Mouse (Mus musculus) kidney, adult 2 months (tissue): ENCODE data around the gene Akap11.

Source experiments
- CTCF ChIP-seq: fragments of 200-500 bp; conservative IDR thresholded peaks from 2 replicates; pipeline ENCODE4 v1.5.1; 2011; ENCODE audit warnings: low read depth, mild to moderate bottlenecking, control low read depth, low read length, moderate library complexity, mixed read lengths; ENCODE audit not compliant: insufficient read depth, insufficient read length
- POLR2A ChIP-seq: fragments of 200-500 bp; IDR thresholded peaks from one replicate; pipeline ENCODE4 v1.6.1; 2011; ENCODE audit warnings: low read depth, low read length, control low read depth

GRCm38 (mm10) chr14:78525611-78526457 lies 10.8 kb downstream of the Akap11 start:
- no peak for TF ChIP-seq CTCF
- no peak for TF ChIP-seq POLR2A
